Mouse (Mus musculus): ENCODE data around the gene Slc15a5.
"Not testable (repeated sequence)": the region's sequence is repeated elsewhere in the genome, so short reads cannot be mapped to it uniquely, and the experiment has no call there.

Gene Slc15a5

DNA sequence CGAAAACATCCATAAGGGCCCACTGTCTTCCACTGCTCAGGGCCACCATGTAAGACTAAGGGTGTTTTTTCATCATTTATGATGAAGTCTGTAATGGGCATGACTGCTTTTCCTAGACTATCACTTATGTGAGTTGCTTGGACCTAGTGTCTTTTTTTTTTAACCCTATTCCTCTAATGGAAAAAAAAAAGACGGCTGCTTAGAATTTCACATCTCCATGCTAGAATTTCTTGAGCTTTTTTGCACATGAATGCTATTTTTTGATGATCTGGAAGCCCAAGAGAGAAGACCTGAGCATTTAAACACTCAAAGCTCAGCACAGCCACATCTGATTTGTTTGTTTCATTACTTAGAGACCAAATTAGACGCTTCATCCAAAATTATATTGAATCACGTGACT, at the start of gene Slc15a5:
TSS of gene Slc15a5 (minus strand) at position 101 of the 400 bp plus-strand sequence.
- no peak for DNase-seq

DNA sequence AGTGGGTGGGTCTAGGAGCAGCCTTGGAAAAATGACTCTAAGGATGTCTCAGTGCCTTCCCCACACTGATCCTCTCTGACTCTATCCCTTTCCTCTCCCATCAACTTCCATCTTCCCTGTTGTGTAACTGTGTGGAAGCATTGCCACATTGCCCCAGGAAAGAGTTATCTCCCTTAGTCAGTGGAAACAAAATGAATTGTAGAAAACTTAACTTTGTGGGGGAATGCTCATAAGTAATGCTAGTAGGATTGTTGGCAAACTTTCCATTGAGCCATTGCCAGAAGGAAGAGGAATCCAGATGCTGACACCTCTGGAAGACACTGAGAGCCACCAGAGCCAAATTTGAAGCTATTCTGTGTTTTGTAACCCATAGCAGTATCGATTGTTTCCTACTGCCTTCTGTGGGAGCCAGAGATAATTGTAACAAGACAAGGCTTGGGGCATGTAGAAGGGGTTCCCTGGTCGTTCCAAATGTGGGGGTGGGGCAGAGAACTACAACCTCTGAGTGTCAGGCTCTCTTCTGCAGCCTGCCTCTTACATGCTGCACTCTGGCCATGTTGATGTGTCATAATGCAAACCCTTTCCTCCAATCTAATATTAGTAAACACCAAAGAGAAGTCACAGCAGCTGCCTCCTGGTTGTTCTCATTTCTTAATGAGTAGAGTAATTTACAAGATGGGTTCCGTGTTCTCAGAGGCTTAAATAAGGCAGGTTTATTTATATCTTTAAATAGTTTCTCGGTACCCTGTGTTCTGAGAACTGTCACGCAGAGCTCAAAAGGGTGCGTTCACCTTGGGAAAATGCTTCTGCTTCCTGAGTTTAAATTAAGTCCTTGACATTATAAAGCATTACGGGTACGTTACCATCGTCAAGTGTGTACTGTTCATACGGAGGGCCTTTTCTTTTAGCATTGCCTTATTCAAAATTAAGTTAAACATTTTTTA, 48.9 kb upstream of the Slc15a5 start:
- DNase-seq: no peak

DNA sequence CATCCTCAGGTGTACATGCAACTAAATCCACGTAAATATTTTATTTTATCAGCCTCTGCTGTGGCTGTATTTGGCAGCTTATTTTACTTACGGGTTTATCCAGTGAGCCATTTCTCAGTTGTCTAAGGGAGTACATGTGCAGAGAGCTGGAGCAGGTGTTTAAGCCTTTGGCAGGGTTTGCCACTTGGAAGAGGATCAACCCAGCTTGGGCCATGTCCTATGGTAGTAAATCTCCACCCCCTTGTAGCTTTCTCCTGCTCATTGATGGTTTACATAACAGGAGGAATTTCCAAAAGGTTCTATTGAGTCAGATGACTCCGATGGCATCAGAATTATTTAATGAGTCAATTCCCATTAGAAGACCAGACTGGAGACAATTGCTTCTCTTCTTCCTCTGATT, 37.8 kb upstream of the Slc15a5 start:
- DNase-seq: no peak

DNA sequence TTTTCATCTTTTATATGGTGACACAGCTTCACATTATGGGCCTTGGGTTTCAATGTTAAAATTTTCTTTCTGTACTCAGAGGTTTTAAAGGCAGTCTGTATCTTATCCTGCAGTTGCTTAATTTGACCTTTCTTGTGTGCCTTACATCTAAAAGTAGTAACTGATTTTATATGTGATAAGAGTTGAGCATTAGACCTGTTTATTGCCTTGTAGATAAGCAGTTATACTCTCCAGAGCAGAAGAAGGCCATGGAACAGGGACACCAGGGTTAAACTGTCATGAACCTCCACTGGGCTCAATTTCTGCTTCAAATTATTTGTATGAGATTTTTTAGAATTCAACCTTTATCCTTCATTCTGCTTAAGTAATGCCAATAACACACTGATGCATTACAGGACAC, 24.8 kb upstream of the Slc15a5 start:
- DNase-seq: no peak

DNA sequence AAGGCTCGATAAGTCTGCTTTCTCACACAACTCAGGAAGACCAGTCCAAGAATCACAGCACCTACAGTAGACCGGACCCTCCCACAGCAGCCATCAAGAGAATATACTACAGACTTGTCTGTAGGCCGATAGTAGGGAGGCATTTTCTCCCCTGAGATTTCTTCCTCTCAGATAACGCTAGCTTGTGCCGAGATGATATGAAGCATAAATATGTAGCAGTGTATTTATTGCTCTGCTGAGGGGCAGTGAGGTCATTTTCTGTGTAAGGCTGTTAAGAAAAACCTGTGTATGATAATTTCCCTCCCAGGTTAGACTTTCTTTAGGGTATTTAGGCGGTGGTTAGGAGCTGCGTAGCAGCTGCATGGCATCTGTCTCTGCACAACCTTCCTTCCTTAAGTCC, 23.2 kb upstream of the Slc15a5 start:
- no peak for DNase-seq

DNA sequence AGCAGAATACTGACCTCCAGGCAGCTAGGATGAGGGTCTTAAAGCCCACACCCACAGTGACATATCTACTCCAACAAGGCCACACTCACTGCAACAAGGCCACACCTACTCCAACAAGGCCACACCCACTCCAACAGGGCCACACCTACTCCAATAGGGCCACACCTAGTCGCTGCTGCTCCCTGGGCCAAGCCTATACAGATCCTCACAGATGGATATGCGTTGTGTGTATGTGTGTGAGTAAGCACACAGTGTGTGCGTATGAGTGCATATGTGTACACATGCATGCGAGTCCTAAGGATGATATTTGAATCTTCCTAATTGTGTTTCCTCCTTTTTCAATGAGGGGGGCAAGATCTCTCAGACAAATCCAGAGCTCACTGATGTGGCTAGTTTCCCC, 22.1 kb upstream of the Slc15a5 start:
- DNase-seq: no peak

DNA sequence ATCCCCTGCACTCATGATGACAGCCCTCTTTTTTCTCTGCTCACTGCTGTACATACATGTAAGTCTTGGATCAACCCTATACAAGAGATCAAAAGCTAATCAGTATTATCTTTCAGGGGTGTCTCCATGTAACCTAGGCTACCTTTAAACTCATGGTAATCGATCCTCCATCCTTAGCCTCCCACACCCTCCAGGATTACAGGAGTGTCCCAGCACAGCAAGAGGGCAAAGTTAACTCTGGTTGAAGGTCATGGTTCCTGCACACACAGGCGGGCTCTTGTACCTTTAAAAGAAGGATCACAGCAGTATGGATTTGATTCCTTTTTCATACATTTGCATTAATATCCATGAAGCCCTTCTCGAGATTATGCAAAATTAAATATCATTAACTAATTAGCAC, 19.9 kb upstream of the Slc15a5 start:
- DNase-seq: no peak

DNA sequence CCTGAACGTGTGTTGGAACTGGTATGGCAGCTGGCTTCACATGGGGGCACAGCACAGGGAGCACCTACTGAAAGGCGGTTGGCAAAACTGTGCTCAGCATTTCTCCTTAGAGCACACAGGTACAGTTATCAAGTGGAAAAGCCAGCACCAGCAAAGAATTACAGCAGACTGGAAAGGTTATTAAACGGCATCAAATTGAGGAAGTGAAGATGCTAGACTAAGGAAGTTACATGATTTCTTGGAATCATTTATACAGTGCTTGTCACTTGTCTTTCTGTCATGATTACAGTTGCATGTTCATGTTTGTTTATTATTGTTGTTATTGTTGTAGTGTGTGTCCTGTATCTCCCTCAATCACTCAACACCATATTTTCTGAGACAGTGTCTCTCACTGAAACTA, 15.3 kb upstream of the Slc15a5 start:
- no peak for DNase-seq

DNA sequence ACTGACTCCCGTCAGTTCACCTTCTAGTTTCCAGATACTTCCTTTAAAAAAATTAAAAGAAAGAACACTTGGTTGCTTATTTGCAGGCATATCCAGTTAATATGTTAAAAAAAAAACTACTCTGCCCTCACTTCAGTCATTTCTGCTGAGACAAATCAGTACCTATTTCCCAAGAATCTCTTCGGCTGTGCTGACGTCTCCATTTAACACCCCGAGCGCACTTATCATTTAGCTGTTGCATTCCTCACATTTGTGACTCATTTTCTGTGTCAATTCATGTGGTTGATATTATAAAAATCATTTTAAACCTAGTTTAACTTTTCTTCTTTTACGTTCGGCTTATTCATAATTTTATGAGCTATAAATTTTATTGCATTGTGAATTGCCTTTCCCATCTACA, 12.7 kb upstream of the Slc15a5 start:
- no peak for DNase-seq

DNA sequence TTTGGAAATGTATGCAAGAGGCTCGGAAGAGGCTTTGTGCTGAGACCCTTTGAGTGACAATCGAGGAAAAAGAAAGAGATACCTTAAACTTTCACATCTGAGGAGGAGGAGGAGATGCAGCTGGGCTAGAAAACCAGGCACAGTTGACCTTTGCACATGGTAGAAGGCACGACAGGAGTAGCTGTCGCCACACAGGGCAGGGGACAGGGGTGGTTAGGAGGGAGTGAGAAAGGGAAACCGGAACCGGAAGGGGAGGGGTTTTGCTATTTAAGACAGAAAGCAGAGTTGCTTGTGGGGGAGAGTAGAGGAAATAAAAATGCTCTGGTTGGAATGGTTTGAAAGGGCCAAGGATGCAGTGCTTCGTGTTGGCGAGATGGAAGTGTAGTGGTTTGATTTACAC, 9.4 kb upstream of the Slc15a5 start:
- no peak for DNase-seq

DNA sequence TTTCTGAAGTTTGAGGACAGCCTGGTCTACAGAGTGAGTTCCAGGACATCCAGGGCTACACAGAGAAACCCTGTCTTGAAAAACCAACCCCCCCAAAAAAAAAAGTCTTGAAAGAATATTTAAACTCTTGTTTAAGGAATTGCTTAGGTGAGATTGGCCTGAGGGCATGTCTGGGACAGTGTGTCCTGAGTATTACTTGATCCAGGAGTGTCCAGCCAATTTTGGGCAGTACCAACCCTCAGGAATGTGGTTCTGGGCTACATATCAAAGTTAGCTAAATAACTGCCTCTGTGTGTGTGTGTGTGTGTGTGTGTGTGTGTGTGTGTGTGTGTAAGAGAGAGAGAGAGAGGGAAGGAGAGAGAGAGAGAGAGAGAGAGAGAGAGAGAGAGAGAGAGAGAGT, 6.7 kb upstream of the Slc15a5 start:
- not testable (repeated sequence) for DNase-seq

DNA sequence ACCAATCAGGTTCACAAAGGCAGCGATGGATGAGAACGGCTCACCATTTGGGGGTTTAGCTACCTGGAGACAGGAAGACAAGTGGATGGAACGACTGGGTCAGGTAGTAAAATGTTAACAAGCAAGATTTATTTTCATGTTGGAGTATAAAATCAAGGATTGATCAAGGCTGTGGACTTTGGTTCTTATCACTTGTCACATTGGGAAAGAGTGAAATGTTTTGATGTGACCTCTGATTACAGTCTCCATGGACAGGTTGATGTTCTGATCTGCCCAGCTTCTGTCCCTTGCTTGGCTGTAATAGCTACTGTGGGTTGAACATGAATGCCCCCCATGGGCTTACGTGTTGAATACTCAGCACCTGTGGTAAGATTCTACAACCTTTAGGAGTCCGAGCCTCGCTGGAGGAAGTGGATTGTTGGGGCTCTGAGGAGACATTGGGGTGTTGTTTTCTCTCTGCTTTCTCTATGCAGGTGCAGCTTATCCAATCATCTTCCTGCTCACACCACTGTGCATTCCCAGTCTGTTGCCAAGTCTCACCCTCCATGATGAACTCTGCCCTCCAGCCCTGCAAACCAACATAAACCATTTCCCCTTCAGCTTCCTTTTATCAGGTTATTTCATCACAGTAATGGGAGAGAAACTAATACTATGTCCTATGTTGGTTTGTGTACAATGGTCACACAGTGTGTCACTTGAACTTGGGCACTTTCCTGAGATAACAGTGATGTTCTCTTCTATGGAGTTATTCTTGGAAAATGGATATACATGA, 1.2 kb upstream of the Slc15a5 start:
- no peak for DNase-seq

DNA sequence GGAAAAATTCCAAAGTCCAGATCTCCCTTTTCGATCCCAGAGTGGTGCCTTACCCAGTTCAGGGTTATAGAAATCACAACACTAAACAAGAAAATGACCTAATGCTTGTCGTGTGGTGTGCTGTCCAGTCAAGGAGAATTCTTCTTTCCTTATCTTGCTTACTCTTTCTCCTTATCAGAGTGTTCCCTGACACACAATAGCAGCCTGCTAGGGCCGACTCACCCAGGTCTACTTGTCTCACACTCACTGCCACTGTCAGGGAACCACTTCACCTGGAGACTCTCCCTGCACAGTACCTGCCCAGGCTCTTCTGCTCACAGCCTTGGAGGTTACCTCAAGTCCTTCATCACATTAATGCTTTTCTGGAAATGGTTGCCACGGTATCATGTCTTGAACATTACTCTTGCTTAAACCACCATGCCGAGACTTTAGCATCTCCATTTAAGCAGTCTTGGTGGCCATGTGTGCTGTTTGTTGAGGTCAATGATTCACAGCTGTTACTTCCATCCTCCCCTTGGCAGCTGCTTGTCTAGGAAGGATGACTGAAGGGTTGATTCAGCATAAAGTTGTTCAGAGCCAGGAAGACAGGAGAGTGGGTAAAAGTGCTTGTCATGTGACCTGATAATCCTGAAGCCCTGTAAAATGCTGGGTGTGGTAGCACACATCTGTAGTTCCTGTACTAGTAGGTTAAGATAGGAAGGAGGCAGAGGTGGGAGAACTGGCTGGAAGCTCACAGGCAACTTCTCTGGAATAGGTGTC, 1.9 kb downstream of the Slc15a5 start:
- DNase-seq: no peak

DNA sequence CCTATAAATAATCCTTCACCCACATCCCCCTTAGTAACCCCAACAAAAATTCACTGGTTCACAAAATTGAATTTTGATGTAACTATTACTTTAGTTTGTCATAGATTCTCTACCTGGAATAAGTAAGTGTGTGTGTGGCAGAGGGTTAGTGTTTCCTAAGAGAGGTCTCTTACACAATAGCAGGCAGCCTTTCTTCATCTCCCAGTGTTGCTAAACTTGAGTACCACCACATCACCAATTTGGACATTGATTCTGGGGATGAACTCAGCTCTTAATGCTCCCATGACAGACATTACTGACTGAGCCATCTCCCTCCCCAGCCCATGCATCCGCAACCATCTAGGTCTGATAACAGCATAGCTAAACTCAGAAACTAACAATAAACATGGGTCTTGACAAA, 4.0 kb downstream of the Slc15a5 start:
- no peak for DNase-seq

DNA sequence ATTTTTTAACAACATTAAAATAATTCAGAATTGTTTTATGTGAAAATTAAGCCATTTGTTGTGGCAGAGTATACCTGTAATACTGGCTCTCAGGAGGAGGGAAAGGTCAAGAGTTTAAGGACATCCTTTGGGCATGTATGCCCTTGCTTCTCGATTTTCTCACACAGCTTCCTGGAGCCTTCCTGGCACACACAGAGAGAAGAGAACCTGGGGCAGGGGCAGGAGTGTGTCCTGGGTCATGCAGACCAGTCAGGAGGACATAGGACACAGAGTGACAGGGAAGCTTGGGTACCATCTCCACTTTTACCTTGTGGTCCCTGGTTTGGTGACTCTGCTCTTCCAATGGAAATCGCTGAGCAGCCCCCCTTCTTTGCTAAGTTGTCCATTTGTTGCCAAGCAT, 6.2 kb downstream of the Slc15a5 start:
- DNase-seq: no peak

DNA sequence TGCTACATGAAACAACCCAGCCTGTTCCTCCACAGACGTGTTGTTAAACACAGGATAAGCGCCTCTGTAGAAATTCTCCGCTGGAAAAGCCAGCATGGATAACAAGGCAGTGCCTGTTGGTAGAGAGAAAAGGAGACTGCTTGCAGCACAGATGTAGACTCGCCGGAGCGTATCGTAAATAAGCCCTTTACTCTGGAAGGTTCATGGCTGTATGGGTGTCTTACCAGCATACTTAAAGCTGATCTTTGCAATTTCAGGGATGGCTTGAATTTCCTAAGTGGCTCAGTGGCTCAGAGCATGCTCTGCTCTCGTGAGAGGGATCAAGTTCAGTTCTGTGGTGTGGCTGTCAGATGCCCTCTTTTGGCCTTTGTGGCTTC, 6.8 kb downstream of the Slc15a5 start:
- peak; percentile 23 for DNase-seq

DNA sequence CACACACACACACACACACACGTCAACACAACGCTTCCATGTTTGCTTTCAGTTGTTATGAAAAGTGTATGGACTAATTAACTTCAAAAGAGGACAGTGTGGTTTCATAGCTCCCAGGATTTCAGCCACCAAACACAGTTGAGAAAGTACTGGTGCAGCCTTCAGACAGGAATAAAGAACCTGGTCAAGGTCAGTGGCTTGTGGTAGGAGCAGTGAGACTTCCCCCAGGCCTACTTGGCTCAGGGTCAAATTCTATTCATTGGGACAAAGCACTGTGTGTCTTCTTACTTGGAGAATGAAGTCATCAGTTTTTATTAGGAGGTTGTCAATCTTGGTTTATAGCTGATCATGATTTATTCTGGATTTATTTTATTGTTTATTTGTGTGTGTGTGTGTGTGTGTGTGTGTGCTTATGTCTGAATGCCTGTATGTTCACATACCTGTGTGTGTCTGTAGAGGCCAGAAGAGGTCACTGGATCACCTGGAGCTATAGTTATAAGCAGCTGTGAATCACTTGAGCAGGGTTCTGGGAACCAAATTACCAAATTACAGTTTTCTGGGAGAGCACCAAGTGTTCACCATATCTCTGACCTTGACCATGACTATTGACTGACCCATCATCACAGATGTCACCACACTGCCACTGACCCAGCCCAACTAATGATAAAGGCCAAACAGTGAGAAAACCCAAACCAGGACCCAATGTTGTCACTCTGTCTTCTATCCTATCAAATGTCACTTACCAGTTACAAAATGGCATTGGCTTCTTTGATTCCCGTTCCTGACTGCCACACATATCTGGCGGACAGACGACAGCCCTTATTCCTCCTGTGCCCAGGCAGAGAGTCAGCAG, 7.4 kb downstream of the Slc15a5 start:
- DNase-seq: no peak

DNA sequence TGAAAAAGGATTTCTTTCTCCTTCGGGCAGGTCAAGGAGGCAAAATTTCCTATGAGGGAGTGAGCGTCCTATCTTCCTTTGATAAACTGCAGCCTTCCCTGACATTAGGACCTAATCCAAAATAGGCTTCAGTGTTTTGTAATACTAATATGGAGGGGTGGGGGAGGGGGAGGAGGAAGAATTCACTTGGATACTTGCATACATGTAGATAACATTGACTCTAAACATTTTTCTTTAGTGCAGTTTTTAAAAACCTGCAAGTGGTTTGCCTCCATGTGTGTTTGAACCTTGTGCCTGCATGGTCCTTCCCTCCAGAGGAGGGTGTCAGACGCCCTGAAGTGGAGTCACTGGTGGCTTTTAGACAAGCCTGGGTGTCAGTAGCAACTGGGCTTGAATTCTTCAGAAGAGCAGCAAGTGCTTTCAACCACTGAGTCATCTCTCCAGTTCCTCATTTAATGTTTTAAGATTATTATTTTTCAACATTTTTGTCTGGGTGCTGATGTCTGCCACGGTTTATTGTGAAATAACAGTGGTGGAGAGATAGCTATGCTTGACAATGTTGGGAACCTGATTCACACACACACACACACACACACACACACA, 8.1 kb downstream of the Slc15a5 start:
- DNase-seq: no peak

DNA sequence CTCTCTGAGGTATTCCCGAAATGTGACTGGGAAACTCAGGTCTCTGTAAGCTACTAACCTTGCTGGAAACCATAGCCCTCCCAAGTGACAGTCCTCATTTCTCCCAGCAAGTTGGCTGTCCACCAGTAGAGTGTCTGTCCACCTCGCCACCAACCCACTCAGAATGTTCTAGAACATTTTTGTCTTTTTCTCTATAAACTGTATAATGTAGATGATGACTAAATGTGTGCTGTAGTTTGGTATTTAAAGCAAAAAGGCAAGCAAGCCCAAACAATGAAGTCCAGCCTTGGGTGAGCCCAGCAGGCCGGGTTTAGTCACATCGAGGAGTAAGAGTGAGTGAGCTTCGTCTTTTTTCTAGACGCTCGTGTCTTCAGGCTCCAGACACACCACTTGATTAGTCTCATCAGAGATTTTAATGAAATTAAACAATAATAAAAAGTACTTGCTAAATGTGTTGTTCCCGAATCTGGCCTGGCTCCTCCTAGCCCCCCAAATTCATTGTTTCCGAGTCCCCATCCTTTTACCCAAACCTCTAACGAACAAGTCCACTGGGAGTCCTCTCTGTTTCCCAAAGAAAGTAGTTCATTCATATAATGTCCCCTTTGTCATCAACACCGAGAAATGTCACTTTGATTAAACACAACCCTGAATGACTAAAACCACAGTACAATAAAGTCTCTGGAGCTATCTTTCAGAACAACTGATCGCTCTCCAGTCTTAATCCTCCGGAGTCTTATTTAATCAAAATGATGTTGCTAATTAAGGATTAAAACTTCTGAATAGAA, 8.8 kb downstream of the Slc15a5 start:
- DNase-seq: no peak

DNA sequence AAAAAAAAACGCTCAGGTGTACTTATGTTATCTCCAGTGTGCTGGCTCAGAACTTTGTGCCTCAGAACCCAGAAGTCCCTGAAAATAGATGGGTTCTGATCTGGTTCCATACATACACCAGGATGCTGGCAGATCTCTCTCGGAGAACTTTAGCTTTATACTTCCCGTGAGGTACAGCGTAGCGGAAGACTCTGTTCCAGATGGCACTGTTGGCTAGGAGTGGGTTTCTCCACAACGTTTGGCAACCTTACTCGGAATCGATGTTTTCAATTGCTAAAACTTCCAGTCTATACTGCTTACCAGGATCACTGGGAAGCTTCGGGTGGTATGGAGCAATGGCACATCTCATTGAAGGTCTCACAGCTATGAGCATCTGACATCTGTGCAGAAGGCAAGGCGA, 9.8 kb downstream of the Slc15a5 start:
- DNase-seq: no peak

DNA sequence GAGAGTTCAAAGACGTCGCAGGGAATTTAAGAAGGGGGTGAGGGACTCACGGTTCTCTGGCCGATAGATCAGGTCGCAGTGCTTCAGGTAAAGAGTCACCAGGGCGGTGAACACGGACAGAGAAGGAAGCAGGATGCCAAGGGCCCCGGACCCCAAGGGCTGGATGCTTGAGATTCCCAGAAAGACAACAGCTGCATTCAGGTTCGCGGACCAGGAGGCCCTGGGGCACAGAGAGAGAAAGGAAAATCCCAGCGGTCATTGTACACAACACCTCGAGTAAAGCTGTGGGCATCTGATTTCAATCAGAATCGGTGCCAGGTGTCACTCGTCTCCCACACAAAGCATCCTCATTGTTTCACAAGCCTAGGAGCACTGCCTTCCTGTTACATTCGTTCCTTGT, 24.1 kb downstream of the Slc15a5 start:
- DNase-seq: peak; percentile 14
